Mouse (Mus musculus) ES-E14 (cell line): ENCODE data around the gene Pou2f3.

Source experiments
- CHD2 ChIP-seq: IDR thresholded peaks from 2 replicates; pipeline ENCODE4 v1.6.1; 2014; ENCODE audit warnings: mild to moderate bottlenecking, low read depth, low read length, inconsistent platforms
- HCFC1 ChIP-seq: IDR thresholded peaks from 2 replicates; pipeline ENCODE4 v1.6.1; 2012; ENCODE audit warnings: low read length, inconsistent platforms, borderline replicate concordance; ENCODE audit not compliant: insufficient read depth
- MAFK ChIP-seq: IDR thresholded peaks from 2 replicates; pipeline ENCODE4 v1.6.1; 2014; ENCODE audit warnings: mild to moderate bottlenecking, low read depth, low read length, inconsistent platforms; ENCODE audit not compliant: insufficient read depth
- ZC3H11A ChIP-seq: IDR thresholded peaks from 2 replicates; pipeline ENCODE4 v1.6.1; 2012; ENCODE audit warnings: low read depth, mild to moderate bottlenecking, inconsistent platforms, low read length, borderline replicate concordance
- ZNF384 ChIP-seq: IDR thresholded peaks from 2 replicates; pipeline ENCODE4 v1.6.1; 2012; ENCODE audit warnings: low read depth, low read length, inconsistent platforms

- TF ChIP-seq MAFK: no peak
- TF ChIP-seq CHD2: no peak
- TF ChIP-seq HCFC1: no peak
- TF ChIP-seq ZC3H11A: no peak
- no peak for TF ChIP-seq ZNF384
These were observed 22.1 kb upstream of the Pou2f3 start for GRCm38 (mm10) chr9:43232286-43232685.
